Mouse (Mus musculus) heart, adult 2 months (tissue): ENCODE results near the gene Gmppa.

Experiments used
- CTCF ChIP-seq: fragments of 200-600 bp; IDR thresholded peaks from 2 replicates; pipeline ENCODE4 v1.8.1; 2022; ENCODE audit warnings: antibody characterized with exemption, mild to moderate bottlenecking, moderate library complexity
- POLR2A ChIP-seq: fragments of 200-500 bp; IDR thresholded peaks from 2 replicates; pipeline ENCODE4 v1.6.1; 2011; ENCODE audit warnings: mild to moderate bottlenecking, low read depth, low read length, control low read depth; ENCODE audit not compliant: insufficient read depth

DNA sequence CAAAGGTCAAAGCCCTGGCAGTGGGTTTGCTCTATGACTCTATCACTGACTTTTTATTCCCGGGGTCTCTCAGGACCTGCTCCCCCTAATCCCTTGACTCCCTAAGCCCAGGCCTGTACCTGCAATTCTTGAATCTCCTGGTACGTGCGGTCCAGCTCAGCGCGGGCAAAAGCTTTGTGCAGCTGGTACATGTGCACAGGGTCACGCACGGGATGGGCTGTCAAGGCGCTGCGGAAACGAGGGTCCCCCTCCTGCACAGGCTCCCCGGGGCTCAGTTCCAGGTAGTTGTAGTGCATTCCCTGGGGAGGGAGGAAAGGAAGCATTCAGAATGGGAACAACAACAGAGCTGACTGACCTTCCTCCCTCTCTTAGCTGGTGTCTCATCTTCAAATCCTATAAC, 40.7 kb downstream of the Gmppa start:
- TF ChIP-seq POLR2A (no peak), CTCF (no peak)
